ENCODE assay signal across 12 mouse cellular contexts in the genomic region with DNA sequence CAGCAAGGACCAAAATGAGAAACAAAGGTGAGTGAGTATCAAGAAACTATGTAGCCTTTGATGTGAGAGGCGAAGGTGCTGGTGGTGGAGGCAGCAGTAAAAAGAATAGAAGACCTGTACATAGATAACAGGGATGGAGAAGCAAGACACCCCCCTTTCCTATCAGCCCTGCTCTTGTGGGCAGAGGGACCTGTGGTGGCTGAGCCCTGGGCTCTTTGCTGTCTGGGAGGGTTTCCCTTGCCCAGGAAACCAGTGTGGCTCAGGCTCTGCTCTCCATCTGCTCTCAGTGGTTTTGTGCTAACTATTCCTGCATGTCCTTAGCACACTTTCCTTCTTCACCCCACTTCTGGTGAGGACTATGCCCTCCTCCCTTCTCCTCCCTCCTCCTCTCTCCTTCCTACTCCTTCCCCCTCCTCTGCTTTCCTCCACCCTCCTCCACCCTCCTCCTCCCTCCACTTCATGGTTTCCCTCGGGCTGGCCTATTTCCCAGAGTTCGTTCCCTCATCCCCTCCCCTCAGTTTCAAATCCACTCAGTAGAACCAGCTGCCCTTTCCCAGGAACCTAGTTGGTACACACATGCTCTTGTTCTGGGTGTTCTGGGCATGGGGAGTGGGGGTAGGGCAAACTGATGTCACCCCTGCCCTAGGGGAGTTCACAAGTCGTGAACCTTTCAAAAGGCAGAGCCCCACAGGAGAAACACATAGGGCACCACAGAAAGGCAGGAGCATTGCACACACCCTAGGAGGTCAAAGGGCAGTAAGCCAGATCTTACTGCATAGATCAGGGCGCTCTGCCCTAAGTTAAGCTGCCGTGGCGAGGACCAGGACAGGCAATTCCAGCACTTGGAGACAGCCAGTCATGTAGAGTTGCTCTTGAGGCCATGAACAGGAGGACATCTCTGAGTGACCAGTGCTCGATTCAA.
DNase-seq lines count a peak whose midpoint lies in the region; ATAC-seq and TF ChIP-seq lines count a peak whose summit lies in the region.
"Had no signal": no experiment of that assay in that cellular context is flagged by ENCODE, and none has a peak within 500 bp of the region (broad histone marks: within the 10 kb centered on the region; RNA-seq: fewer than 3 reads in every experiment).

No protein-coding gene starts in this region.

- H3K9me3 ChIP-seq in hindbrain, embryonic 15.5 days, result no peaks in the 10 kb centered on the region
- H3K9me3 ChIP-seq in hindbrain, embryonic 12.5 days (replicated peaks), result no peaks in the 10 kb centered on the region
- H3K9me3 ChIP-seq: midbrain, embryonic 12.5 days had no signal

- no peak for TF ChIP-seq CTCF in brain, embryonic 14.5 days (IDR thresholded peaks at IDR 0.05; ENCODE audit: borderline replicate concordance, extremely low read depth, insufficient read depth, insufficient read length)

- DNase-seq in brain, embryonic 14.5 days (ENCODE audit: low read depth), result peak; percentile 79
- peak; percentile 69 for DNase-seq in kidney, postnatal 10 days
- DNase-seq in lung, postnatal 36 days, result peak; percentile 56
- no peak for DNase-seq in spleen, postnatal 10 days (ENCODE audit: low spot score in 2 of 2)
- DNase-seq in urinary bladder, adult 2 months (ENCODE audit: low spot score), result no peak
- DNase-seq: adrenal gland, postnatal 10 days; cerebellum, postnatal 36 days; thymus, adult 18-20 months had no signal

- H3K4me3 ChIP-seq in hindbrain, embryonic 15.5 days, result no peak overlapping the region
- H3K4me3 ChIP-seq in hindbrain, embryonic 12.5 days, result no peak overlapping the region
- H3K4me3 ChIP-seq: midbrain, embryonic 12.5 days had no signal

- peak; percentile 27; the same call in 1 of the 2 replicates for ATAC-seq in hindbrain, embryonic 15.5 days (ENCODE audit: low FRiP score, low read depth)
- ATAC-seq in hindbrain, embryonic 12.5 days (ENCODE audit: low FRiP score), result no peak
- ATAC-seq in erythroid progenitor cell, adult 5-6 weeks (replicated peaks; ENCODE audit: low FRiP score, poor library complexity, severe bottlenecking), result no peak

- TF ChIP-seq POLR2A in brain, embryonic 14.5 days (IDR thresholded peaks at IDR 0.05; ENCODE audit: borderline replicate concordance, extremely low read depth, insufficient read depth, insufficient read length, poor library complexity, severe bottlenecking), result no peak

- 50% methylated on average over 8 of the region's 8 CpGs for WGBS in hindbrain, embryonic 15.5 days
- whole genome bisulfite sequencing in hindbrain, embryonic 12.5 days, result 52% methylated on average over 8 of the region's 8 CpGs

- no peak overlapping the region for H3K4me2 ChIP-seq in hindbrain, embryonic 15.5 days
- H3K4me2 ChIP-seq in hindbrain, embryonic 12.5 days (replicated peaks), result no peak overlapping the region
- H3K4me2 ChIP-seq: midbrain, embryonic 12.5 days had no signal

- H3K27me3 ChIP-seq in hindbrain, embryonic 15.5 days, result 0 out of 2 replicates have a peak, but pooled peaks cover 7% of the 10 kb centered on the region
- peaks cover 73% of the 10 kb centered on the region for H3K27me3 ChIP-seq in hindbrain, embryonic 12.5 days

- no peak overlapping the region for H3K9ac ChIP-seq in hindbrain, embryonic 15.5 days
- H3K9ac ChIP-seq in hindbrain, embryonic 12.5 days, result no peak overlapping the region
- H3K9ac ChIP-seq: midbrain, embryonic 12.5 days had no signal

- no peak overlapping the region for H3K27ac ChIP-seq in hindbrain, embryonic 15.5 days (replicated peaks)
- no peak overlapping the region for H3K27ac ChIP-seq in hindbrain, embryonic 12.5 days
- H3K27ac ChIP-seq: midbrain, embryonic 12.5 days had no signal

- H3K36me3 ChIP-seq in hindbrain, embryonic 15.5 days, result no peaks in the 10 kb centered on the region
- H3K36me3 ChIP-seq in hindbrain, embryonic 12.5 days, result no peaks in the 10 kb centered on the region
- H3K36me3 ChIP-seq: midbrain, embryonic 12.5 days had no signal

- H3K4me1 ChIP-seq in hindbrain, embryonic 15.5 days (replicated peaks), result peaks cover 17% of the 10 kb centered on the region; the same call in 1 of the 2 replicates
- peaks cover 16% of the 10 kb centered on the region; the same call in 1 of the 2 replicates for H3K4me1 ChIP-seq in hindbrain, embryonic 12.5 days
- H3K4me1 ChIP-seq: midbrain, embryonic 12.5 days had no signal

Comparison
In these comparisons a context has a peak if more than half of its experiments do, and no peak if none do; other contexts are left out.
1. DNase-seq: peak in brain, embryonic 14.5 days (single experiment), kidney, postnatal 10 days (single experiment) and lung, postnatal 36 days (single experiment); none in spleen, postnatal 10 days (0 of 2) and urinary bladder, adult 2 months (single experiment).